Mouse (Mus musculus): Measurements from ENCODE around the gene Spns1.
"Not testable (repeated sequence)": the region's sequence is repeated elsewhere in the genome, so short reads cannot be mapped to it uniquely, and the experiment has no call there.

The Spns1 gene

DNA sequence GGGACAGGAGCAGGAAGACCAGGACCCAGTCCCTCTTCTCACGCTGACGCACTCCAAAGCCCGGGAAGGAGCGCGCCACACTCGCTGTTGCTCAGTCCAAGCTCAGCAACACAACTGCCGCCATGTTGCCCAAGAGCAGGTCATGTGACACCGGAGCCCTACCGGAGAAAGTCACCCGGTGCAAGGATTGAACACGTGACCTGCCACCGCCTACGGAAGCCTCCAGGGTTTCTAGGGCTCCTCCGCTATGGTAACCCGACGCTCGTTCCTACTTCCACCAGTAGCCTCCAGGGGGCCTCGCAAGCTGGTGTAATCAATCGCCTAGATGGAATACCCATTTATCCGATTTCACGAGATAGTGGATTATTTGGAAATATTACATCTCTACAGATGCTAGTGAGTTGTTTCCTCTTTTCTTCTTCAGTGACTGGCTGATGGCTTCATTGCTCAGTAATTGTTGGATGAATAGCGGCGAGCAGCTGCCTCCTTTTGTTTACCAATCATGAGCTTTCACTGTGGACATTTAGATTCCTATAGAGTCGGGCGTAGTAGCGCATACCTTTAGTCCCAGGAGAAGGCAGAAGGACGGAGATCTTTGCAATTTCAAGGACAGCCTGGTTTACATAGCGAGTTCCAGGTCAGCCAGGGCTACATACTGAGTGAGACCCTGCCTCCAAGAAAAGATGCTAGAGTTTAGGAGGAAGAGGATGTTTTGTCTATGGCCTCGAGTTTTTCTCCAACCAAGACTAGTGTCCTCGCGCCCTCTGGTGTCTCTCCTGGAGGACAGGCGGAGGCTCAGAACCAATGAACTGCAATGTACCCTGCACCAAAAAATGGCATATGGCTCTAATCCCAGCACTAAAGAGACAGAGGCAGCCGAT, at the start of gene Spns1:
Gene Spns1 (minus strand): TSS at position 173 of the 881 bp plus-strand sequence.
- DNase-seq (ENCODE audit: low spot score in 2 of 2): peak; percentile 90 to 94

DNA sequence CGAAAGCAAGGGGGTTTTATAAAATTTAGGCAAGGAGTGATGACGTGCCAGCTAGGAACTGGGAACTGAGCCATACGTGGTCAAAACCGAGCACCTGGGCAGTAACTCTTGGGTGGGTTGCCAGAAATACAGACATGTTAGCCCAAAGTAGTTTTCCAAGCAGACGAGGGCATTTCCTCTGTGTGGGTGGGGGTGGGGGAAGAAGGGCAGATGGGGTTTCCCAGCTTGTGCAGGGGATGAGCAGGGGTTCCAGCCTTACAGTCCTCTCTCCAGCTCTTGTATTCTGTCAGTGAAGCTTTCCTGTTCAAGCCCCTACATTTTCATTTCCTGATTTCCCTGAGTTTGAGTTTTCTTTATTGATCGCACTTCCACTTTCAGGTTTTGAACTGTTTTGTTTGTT, 46.9 kb upstream of the Spns1 start:
- DNase-seq (ENCODE audit: low spot score in 2 of 2): no peak

DNA sequence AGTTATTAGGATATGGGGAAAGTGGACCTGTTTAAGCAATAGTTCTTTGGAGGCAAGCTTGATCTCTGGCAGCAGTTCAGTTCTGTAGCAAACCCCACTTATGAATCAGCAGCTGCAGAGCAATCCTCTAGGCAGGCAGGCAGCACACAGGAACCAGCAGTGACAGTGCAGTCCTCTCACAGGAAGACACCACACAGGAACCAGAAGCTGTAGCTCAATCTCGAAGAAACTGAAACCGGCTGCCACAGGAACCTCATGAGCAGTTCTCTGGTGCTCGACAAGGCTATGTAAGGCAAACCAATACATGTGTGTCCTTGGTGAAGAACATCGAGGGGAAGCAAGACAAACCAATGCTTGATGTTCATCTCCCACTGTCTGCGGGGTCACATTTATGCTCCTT, 44.5 kb upstream of the Spns1 start:
- peak in 1 of 2 experiments; percentile 57 for DNase-seq (ENCODE audit: low spot score in 2 of 2)

DNA sequence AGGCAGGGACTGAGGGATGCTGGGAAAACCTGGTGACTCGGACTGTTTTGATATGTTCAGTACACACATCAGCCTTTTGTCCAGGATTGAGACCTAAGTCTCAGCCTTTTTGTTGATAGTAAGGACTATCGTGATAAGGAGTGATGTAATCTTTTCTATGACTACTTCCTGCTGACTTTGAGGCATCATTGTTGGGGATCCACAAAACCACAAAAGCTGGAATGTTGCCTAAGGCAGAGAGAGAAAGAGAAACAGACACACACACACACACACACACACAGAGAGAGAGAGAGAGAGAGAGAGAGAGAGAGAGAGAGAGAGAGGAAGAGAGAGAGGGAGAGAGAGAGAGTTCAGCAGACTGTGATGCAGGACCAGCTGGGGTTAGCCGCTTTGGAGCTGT, 41.2 kb upstream of the Spns1 start:
- DNase-seq (ENCODE audit: low spot score in 2 of 2): no peak

DNA sequence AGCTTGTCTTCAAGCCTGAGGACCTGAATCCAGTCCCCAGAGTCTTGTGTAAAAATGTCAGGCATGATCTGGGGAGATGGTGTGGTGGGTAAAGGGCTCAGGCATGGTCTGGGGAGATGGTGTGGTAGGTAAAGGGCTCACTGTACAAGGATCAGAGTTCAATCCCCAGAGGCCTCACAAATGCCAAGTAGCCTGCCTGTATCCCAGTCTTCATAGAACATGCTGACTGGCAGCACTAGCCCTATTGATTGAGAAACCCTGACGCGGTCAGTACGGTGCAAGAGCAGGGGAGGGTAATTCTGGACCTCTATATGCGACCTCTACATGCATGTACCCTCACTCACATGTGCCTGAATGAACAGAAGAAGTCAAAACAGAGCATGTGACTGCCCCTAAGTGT, 40.4 kb upstream of the Spns1 start:
- DNase-seq (ENCODE audit: low spot score in 2 of 2): no peak

DNA sequence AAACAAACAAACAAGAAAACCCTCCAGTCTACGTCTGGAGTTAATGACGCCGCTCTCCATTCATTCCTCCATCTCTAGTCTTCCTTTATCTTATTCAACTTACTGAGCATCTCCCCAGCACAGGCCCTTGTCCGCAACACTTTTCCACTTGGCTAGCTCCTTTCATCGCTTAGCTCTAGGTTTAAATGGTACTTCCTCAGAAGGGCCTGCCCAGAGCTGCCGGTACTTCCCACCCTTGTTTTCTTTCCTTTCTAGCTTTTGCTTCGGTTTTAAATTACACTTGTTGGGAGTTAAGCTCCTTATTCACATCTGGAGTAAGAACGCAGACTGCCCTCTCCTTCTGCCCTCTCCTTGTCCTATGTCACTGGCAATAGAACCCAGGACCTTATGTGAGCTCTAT, 39.8 kb upstream of the Spns1 start:
- peak in 1 of 2 experiments; percentile 49 for DNase-seq (ENCODE audit: low spot score in 2 of 2)

DNA sequence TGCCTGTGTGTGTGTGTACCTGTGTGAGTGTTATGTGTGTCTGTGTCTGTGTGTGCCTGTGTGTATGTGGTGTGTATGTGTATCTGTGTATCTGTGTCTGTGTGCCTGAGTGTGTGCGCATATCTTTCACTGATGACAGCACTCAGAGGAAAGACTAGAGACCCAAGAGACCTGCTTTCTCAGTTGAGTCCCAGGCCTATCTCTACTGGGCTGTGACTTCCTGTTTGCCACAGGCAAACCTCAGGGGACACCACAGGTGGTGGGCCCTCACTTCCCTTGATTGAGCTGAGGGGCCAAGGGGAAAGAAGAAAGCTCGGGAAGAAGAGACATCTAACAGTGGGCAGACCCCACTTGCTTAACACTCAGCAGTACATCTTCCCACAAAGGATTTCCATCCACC, 39.4 kb upstream of the Spns1 start:
- DNase-seq (ENCODE audit: low spot score in 2 of 2): peak in 1 of 2 experiments; percentile 73

DNA sequence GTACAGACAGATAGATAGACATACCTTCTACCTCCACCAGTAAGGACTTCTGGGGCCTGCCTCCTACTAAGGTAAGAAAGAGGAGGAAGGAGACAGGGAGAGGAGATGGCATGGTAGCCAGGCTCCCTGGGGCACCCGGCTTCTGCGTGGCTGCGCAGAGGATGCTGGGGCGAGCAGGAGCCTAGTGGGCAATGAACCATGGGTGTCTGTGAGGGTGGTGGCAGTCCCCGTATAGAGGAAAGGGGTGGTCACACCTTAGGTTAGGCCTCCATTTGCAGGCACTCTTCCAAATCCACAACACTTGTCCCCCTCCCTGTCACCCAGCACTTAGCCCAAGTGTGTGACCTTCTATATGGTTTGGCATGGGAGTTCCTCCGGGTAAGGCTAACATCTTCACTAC, 37.5 kb upstream of the Spns1 start, which contains the start of gene Cd19:
Gene Cd19 (minus strand): TSS at position 165 of the 400 bp plus-strand sequence.
- peak in 1 of 2 experiments; percentile 51 for DNase-seq (ENCODE audit: low spot score in 2 of 2)

DNA sequence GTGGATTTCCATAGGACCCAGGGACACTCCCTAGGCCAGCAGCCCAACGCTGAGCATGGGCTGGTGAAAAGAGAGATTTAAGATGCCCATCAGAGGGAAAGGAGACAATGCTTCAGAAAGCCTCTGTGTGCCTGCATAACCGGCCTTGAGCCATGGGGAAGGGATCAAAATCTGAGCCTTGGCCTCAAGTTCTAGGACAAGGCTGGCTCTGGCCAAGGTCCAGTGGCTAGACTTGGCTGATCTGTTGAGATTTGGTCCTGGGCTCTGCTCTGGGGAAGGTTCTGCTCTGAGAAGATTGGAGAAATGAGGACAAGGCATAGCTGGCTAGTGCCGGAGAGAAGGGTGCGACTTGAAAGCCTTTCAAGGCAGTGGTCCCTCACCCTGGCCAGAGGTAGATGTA, 33.8 kb upstream of the Spns1 start:
- no peak for DNase-seq (ENCODE audit: low spot score in 2 of 2)

DNA sequence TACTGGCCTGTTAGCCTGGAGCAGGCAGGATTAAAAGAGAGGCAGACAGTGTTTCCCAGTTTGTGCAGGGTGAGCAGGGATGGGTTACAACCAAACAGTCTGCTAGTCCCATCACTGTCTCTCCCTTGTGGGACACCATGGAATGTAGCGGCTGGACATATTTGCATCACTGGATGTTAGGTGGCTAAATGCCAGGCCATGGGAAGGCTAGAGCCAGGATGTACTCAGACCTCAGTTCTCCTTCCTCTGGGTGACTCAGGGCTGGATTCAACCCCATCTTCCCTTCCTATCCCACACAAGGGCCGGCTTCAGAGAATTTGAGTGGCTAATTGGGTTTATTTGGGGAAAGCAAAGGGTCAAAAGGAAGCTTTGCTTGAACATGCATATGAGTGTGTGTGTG, 31.4 kb upstream of the Spns1 start:
- DNase-seq (ENCODE audit: low spot score in 2 of 2): no peak

DNA sequence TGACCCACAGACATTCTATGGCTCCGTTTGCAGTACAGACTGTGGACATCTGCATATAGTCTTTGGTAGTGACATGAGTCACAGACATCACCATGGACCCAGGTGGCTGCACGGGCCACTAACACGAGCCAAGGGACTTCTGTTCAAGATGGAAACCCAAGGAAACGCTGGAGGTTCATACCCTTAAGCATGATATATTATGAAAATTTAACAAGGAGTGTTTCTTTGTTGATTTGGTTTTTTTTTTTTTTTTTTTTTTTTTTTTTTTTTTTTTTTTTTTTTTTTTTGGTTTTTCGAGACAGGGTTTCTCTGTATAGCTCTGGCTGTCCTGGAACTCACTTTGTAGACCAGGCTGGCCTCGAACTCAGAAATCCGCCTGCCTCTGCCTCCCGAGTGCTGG, 25.3 kb upstream of the Spns1 start:
- not testable (repeated sequence) for DNase-seq (ENCODE audit: low spot score in 2 of 2)

DNA sequence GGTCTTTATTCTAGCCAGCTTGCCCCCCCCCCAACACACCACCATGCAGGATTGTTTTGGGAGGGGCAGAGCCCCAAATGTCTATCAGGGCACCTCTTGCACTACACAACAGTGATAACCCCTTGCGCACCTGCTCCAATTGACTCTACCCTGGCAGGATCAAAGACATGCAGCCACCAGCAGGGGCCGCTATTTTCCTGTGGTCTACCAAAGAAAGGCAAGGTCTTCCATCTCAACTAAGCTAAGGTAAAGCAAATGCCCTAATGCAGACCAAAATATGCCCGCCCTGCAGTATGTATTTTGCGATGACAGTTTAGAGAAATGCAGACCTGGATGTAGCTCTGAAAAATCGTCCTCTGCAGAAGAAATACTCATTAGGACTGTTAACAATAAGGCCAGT, 22.3 kb upstream of the Spns1 start:
- DNase-seq (ENCODE audit: low spot score in 2 of 2): peak; percentile 83 to 90

DNA sequence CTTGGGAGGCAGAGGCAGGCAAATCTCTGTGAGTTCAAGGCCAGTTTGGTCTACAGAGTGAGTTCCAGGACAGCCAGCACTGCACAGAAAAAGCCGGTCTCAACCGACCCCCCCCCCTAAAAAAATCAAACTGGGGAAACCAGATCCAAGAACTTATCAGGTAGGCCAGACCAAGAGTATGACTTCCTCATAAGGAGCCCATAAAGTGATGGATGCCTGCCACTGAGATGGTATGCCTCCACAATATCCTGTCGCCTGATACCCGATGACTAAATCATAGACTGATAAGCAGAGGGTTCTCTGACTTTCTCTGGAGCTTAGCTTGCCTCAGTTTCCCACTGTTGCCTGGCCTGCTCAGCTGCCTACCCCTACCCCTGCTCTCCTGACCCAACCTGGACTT, 20.6 kb upstream of the Spns1 start:
- no peak for DNase-seq (ENCODE audit: low spot score in 2 of 2)

DNA sequence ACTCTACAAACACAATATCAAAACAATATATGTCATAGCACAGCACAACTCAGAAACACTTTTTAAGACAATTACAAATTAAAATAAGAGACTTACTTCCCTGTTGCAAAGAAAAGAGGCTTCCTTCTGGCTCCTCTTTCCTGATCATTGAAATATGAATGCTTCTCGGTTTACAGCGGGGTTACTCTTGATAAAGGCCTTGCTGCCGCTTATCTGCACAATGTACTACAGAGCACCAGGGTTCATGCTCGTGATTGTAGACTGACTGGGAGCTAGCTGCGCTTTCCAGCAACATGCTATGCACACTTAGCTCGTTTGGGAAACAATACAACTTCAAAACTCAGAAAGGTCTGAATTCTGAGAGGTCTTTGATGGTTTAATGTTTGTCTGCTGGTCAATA, 20.0 kb upstream of the Spns1 start:
- DNase-seq (ENCODE audit: low spot score in 2 of 2): no peak

DNA sequence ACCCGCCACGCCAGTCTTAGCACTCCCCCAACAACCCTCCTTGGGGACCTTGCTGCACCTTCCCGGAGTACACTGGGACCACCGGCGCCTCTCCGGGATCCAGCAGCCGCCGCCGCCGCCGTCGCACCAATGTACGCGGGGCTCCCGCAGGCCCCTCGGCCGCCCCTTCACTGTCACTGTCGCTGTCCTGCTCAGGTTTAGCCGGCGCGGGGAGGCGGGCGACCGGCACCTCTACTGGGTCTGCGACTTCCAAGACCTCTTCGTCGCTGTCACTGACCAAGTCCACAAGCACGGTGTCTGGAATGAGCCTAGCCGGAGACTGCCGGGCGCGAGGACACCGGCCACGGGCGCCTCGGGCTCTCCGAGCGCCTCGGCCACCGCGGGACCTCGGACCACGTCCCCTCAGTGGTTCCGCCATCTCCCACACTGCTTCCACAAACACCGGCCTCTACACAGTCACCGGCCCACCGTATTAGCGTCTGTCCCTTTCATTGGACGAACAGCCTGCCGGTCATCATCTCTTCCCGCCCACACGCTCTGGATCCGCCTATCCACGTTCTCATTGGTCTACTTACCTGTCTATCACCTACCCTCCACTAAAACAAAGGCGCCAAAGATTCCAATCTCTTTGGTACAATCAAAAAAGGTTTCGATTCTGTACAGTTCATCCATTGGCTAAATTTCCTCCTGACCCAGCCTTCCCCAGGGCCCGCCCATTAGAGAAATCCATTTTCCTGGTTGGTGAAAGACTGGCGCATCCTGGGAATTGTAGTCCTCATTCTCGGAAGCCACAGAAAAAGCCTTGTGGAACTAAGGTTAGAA, 19.3 kb upstream of the Spns1 start, which contains the start of gene Nfatc2ip:
Gene Nfatc2ip (minus strand): TSS at position 440 of the 822 bp plus-strand sequence.
- peak; percentile 95 to 97 for DNase-seq (ENCODE audit: low spot score in 2 of 2)

DNA sequence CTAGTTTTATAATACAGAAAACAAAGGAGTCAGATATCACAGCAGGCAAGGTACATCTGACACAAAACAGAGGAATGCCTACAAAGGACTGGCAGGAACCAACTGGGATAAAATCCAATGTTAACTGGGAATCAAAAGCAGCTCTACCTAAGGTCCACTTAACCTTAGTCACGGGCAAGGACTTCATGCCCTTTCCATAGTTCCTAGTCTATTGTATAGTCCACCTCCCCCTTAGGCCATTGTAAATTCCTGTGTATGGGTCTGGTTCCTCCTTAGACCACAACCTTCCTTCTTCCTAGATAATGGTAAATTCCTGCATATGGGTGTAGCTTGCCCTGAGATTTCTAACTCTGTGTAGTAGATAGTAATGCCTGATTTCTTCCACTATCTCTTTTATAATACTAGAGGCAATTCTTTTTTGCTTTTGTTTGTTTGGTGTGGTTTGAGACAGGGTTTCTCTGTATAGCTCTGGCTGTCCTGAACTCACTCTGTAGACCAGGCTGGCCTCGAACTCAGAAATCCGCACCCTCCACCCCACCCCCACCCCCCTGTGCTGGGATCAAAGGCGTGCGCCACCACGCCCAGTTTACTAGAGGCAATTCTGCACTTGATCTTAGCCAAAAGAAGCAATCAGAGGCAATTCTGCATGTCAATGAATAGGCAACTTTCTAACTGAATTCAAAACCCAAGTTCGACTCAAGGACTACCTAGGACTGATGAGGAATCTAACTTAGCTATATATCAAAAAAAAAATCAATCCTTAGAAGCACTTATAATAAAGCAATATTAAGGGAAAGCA, 15.0 kb upstream of the Spns1 start:
- not testable (repeated sequence) for DNase-seq (ENCODE audit: low spot score in 2 of 2)

DNA sequence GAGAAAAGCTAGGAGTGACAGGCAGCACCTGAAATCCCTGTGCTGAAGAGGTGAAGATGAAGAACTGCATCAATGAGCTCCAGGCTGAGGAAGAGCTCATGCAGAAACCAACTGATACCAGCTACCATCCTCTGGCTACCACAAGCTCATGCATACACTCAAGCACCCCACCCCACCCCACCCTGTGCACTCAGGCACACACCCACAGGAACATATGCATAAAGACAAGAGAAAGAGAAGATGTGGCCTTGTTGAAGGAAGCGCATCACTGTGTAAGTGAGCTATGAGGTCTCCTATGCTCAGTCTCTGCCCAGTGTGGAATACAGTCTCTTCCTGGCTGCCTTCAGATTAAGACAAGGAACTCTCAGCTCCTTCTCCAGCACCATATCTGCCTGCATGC, 10.9 kb upstream of the Spns1 start:
- no peak for DNase-seq (ENCODE audit: low spot score in 2 of 2)

DNA sequence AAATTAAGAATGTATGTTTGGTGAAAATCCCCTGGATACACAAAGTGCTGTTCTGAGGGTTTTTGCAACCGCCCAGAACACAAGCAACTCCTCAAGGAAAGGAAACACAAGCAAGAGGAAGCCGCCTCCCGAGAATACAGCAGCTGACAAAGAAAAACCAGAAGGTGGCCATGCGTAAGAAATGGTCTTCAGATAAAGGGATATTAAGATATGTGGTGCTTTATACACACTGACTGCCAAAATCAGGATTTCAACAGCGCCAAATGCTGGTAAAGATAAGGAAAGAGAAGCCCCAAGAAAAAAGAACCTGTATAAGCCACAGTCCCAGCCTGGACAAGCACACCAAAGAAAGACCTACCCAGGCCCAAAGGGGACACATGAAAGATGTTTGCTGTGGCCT, 6.3 kb upstream of the Spns1 start:
- no peak for DNase-seq (ENCODE audit: low spot score in 2 of 2)

DNA sequence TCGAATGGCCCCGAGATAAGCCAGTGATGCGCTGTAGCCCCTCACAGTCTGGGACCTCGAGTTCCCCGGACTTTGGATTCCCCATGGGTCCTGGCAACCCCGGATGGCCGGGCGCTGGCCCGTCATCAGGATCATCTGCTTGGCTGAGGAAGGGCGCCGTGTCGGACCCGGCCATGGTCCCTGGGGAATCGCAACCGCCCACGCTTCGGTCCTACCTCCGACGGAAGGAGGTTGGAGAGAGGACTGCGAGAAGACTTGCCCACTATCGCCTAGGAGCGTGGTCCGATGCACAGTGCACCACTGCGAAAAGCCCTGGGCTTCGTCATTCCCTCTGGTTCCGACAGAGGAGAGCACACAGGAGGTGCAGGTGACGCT, 360 bp downstream of the Spns1 start:
- DNase-seq (ENCODE audit: low spot score in 2 of 2): no peak

DNA sequence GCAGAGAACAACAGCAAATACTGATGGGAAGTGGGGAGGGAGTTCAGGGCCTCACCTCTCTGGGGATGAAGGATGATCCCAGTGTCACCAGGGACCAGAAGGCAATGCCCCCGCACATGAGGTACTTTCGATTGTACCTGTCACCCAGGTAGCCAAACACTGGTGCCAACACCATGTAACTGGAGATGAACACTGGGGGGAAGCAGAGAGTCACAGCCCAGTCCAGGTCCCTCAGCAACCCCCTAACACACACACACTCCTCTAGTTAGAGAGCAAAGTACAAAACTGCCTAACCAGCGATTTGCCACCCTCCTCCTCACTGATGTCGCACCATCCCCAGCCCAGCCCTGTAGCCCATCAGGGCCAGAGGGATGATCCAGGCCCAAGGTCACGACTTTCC, 2.2 kb downstream of the Spns1 start:
- no peak for DNase-seq (ENCODE audit: low spot score in 2 of 2)

DNA sequence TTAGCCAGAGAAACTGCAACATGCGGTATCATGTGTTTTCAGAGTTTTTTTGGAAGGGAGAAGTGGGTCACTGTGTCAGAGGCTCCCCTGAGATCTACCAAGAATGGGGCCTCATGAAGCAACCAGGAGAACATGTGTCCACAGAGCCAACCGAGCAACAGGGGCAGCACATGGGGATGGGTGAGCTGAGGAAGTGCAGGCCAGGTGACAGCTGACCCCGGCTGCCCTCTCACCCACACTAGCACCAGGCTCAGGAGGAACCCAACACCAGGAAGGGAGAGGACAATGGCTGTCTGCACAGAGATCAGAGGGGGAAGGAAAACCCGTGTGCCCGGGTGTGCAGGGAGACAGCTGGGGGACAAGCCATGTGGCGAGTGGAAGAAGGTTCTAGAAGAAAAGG, 2.7 kb downstream of the Spns1 start:
- no peak for DNase-seq (ENCODE audit: low spot score in 2 of 2)

DNA sequence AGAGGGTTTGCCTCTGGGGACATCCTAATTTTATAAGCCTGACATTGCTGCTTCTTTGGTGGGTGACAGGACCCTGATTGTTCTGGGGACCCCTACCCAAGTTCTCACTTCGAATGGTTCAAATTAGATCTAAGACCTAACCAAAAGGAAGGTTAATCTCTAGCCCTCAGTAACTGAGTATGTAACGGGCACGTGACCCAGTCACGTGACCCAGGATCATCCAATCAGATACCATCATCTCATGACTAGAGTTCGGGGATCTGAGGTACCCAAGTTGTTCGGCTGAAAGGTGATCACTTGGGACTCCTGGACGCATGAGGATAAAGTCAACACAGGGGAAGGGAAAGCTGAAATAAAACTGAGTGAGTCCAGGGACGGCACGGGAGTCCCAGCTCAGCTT, 4.2 kb downstream of the Spns1 start:
- DNase-seq (ENCODE audit: low spot score in 2 of 2): no peak
